Mouse (Mus musculus) olfactory bulb, adult 2 months (tissue): Measurements from ENCODE around the gene Fam57a. TPM values are rescaled to one million over a fixed set of nuclear protein-coding genes. Genes with fewer than 3 reads are reported as not detected.

Experiments used
- H3K27ac ChIP-seq: fragments of 200-500 bp; 2 replicates; pipeline ENCODE4 v1.5.1; 2012; ENCODE audit warnings: low read depth, low read length; ENCODE audit not compliant: insufficient read depth
- H3K4me1 ChIP-seq: fragments of 200-500 bp; 2 replicates; pipeline ENCODE4 v1.6.1; 2012; ENCODE audit warnings: low read length; ENCODE audit not compliant: control insufficient read depth, insufficient read depth
- H3K4me3 ChIP-seq: fragments of 200-500 bp; 2 replicates; pipeline ENCODE4 v1.5.1; 2012; ENCODE audit warnings: mild to moderate bottlenecking, low read depth, low read length, moderate library complexity; ENCODE audit not compliant: insufficient read depth
- CTCF ChIP-seq: fragments of 200-500 bp; IDR thresholded peaks from 2 replicates; pipeline ENCODE4 v1.5.1; 2012; ENCODE audit warnings: low read depth, mild to moderate bottlenecking, low read length, moderate library complexity; ENCODE audit not compliant: insufficient read depth
- POLR2A ChIP-seq: fragments of 200-500 bp; IDR thresholded peaks from 2 replicates; pipeline ENCODE4 v1.6.1; 2012; ENCODE audit warnings: mild to moderate bottlenecking, low read depth, low read length, moderate library complexity; ENCODE audit not compliant: insufficient read depth
- WGBS: fragments of 180-500 bp; shearing (Covaris S2); methylation state at CpG from one replicate; pipeline ENCODE4 v1.1.7; 2018; 5-methylcytosine and 5-hydroxymethylcytosine counted together
- polyA plus RNA-seq: library from polyadenylated mRNA; stranded (reverse); fragments of >200 nt; gene quantifications from 2 replicates; pipeline ENCODE4 v1.2.4, GENCODE M21; 2012; ENCODE audit warnings: low replicate concordance; ENCODE audit not compliant: missing spikeins, insufficient read depth, insufficient read length

Fam57a gene
- not detected in 2 replicates for polyA plus RNA-seq

- peaks cover 4% of the 10 kb centered on the region; the same call in 1 of the 2 replicates for H3K4me1 ChIP-seq
- under 1% methylated on average over 37 of the region's 37 CpGs for whole genome bisulfite sequencing
- no peak within 1 kb of the TSS for H3K27ac ChIP-seq
- TF ChIP-seq CTCF (no peak), POLR2A (no peak)
- H3K4me3 ChIP-seq = peak within 1 kb of the TSS; percentile 86
Observed at GRCm38 (mm10) chr11:76179495-76180145, at the start of gene Fam57a, which contains the start of gene Vps53. Gene Fam57a, plus strand, starts transcription at chr11:76179671. Gene Vps53, minus strand, starts transcription at chr11:76179647.

- H3K27ac ChIP-seq = no peak overlapping the region
- no peak for TF ChIP-seq CTCF
- no peak for TF ChIP-seq POLR2A
- no peaks in the 10 kb centered on the region for H3K4me1 ChIP-seq
- no peak overlapping the region for H3K4me3 ChIP-seq
- 76% methylated on average over 5 of the region's 5 CpGs for WGBS
Observed at GRCm38 (mm10) chr11:76130859-76131258, 48.6 kb upstream of the Fam57a start.

GRCm38 (mm10) chr11:76135641-76136437, 43.6 kb upstream of the Fam57a start:
- H3K4me3 ChIP-seq = no peak overlapping the region
- 0 out of 2 replicates have a peak, but pooled peaks cover 2% of the 10 kb centered on the region for H3K4me1 ChIP-seq
- 88% methylated on average over 7 of the region's 7 CpGs for WGBS
- TF ChIP-seq CTCF (no peak), POLR2A (no peak)
- no peak overlapping the region for H3K27ac ChIP-seq

GRCm38 (mm10) chr11:76137996-76138395, 41.5 kb upstream of the Fam57a start:
- WGBS = 63% methylated on average over 3 of the region's 3 CpGs
- no peak for TF ChIP-seq CTCF
- TF ChIP-seq POLR2A = no peak

GRCm38 (mm10) chr11:76144386-76144785, 35.1 kb upstream of the Fam57a start:
- WGBS = 95% methylated on average over 8 of the region's 8 CpGs

More at GRCm38 (mm10) chr11:76137996-76138395, 41.5 kb upstream of the Fam57a start:
- H3K4me3 ChIP-seq = no peak overlapping the region
- no peak overlapping the region for H3K27ac ChIP-seq
- 0 out of 2 replicates have a peak, but pooled peaks cover 2% of the 10 kb centered on the region for H3K4me1 ChIP-seq

GRCm38 (mm10) chr11:76145169-76145568, 34.3 kb upstream of the Fam57a start:
- Histone ChIP-seq H3K27ac (no peak overlapping the region), H3K4me1 (peaks cover 13% of the 10 kb centered on the region), H3K4me3 (no peak overlapping the region)
- WGBS = 92% methylated on average over 1 of the region's 1 CpGs
- TF ChIP-seq CTCF (no peak), POLR2A (no peak)

More at GRCm38 (mm10) chr11:76144386-76144785, 35.1 kb upstream of the Fam57a start:
- TF ChIP-seq POLR2A (no peak), CTCF (no peak)
- H3K4me3 ChIP-seq = no peak overlapping the region
- no peak overlapping the region for H3K27ac ChIP-seq
- H3K4me1 ChIP-seq = peaks cover 13% of the 10 kb centered on the region

- peaks cover 13% of the 10 kb centered on the region for H3K4me1 ChIP-seq
- no peak for TF ChIP-seq POLR2A
- TF ChIP-seq CTCF = no peak
- H3K4me3 ChIP-seq = no peak overlapping the region
- no peak overlapping the region for H3K27ac ChIP-seq
- WGBS = 88% methylated on average over 8 of the region's 8 CpGs
Observed at GRCm38 (mm10) chr11:76146187-76147010, 33.1 kb upstream of the Fam57a start.
